Mouse (Mus musculus) layer of hippocampus, adult 6 months (tissue): Measurements from ENCODE around the gene Olfr47. TPM values are rescaled to one million over a fixed set of nuclear protein-coding genes. Genes with fewer than 3 reads are reported as not detected.

Experiments used
- long read RNA-seq, 2 experiments: library from polyadenylated mRNA; unstranded; transcript quantifications; one replicate each; pipeline ENCODE4 v2.0.0; 2019 to 2020
- polyA plus RNA-seq: library from polyadenylated mRNA; unstranded; fragments of <200 nt; fragmentation: Nextera tagmentation; gene quantifications from 2 replicates; pipeline ENCODE4 v1.2.3, GENCODE M21; 2021

Gene Olfr47
- polyA plus RNA-seq: not detected in 2 replicates
- long read RNA-seq, experiment 1: 0 reads
- long read RNA-seq, experiment 2: 0 reads

DNA sequence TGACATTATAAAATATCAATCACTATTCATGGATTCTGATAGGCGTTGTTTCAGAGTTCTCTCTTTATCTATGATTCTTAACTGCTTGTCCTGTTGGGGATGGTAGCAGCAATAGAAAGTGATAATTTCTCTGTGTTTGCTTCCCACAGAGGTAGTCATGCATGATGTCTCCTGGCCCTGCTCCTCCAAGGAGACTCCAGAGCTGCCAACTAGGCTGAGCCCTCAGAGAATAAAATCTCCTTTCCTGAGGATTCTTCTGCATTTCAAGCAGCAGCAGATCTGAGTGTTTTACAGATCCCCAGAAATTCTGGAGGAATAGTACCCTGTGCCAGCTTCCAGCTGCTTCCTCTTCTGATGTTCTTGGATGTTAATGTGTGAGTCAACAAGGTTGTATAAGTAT, at the start of gene Olfr47:
Gene Olfr47, plus strand, starts transcription at position 275 of the 400 bp plus-strand sequence.

DNA sequence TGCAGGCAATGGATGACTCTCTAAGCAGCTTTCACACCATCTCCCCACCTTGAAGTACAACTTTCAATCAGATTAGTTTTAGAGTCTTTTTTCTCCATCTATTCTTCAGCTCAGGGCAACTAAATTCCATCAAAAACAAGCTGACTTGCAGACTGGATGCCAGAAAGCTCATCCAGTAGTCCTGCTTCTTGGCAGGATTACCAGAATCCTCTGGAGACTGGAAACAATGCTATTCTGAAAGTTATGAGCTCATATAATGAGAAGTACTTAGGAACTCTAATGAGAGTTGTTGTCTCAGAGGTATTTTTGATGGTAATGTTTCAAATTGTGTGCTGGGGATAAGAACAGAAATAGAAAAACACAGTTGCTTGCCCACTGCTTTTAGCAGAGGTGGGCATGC, 34.5 kb upstream of the Olfr47 start, which contains the start of gene Olfr435:
Gene Olfr435, plus strand, starts transcription at position 366 of the 400 bp plus-strand sequence.

DNA sequence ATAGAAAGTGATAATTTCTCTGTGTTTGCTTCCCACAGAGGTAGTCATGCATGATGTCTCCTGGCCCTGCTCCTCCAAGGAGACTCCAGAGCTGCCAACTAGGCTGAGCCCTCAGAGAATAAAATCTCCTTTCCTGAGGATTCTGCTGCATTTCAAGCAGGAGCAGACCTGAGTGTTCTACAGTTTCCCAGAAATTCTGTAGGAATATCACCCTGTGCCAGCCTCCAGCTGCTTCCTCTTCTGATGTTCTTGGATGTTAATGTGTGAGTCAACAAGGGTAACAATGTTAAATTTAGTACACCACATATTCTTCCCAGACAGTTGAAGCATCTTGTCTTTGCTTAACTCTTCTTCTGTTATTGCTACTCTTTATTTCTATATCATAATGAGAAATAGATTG, 18.5 kb upstream of the Olfr47 start, which contains the start of gene Olfr434:
Gene Olfr434, plus strand, starts transcription at position 149 of the 400 bp plus-strand sequence.

DNA sequence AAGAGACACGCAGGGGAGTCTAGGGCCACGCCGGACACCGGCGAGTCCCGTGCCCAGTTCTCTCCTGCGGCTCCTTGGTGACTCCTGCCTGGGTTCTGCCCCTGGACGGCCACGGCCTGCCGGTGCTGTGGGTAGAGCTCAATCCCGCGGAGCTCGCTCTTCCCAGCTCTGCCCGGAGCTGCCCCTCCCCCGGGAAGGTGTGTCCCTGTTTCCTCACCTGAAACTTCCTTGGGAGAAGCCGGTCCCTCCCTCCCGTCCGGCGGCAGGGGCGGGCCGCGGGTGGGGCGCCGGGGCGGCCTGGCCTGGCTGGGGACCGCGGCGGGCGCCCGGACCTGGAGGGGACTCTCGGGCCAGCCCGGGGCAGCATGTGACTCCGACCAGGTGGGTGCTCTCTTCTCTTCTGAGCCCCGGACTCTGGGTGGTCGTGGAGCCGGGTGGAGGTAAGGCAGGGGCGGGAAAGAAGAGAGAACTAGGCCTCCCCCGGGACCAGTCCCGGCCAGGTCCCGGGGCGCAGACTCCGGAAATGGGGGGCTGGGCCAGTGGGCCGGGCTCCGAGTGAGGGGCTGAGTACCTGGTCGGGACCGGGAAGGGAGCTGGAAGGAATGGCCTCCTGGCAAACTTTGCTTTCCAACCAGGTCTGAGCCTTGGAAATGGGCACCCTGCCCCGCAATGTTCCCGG, 34.2 kb downstream of the Olfr47 start, which contains the start of gene Arhgef5:
Gene Arhgef5, plus strand, starts transcription at position 220 of the 679 bp plus-strand sequence.

Other genes starting within 250 kb of the Olfr47 start
- not detected in 2 replicates for gene Olfr441, start 125.2 kb upstream of the Olfr47 start, polyA plus RNA-seq
- gene Olfr237-ps1, start 85.0 kb upstream of the Olfr47 start, polyA plus RNA-seq: not detected in 2 replicates
- gene Olfr437, start 68.2 kb upstream of the Olfr47 start, polyA plus RNA-seq: not detected in 2 replicates
- gene Olfr13, start 59.4 kb upstream of the Olfr47 start, polyA plus RNA-seq: not detected in 2 replicates
- gene Olfr435, start 34.4 kb upstream of the Olfr47 start, polyA plus RNA-seq: not detected in 2 replicates
- gene Olfr434, start 18.5 kb upstream of the Olfr47 start, polyA plus RNA-seq: not detected in 2 replicates
- gene Arhgef5, start 34.1 kb downstream of the Olfr47 start, polyA plus RNA-seq: 0.28 and 0.44 TPM in 2 replicates
- not detected in 2 replicates for gene Nobox, start 78.0 kb downstream of the Olfr47 start, polyA plus RNA-seq